Comparison of ENCODE assay signal across 18 mouse cellular contexts in the genomic region with DNA sequence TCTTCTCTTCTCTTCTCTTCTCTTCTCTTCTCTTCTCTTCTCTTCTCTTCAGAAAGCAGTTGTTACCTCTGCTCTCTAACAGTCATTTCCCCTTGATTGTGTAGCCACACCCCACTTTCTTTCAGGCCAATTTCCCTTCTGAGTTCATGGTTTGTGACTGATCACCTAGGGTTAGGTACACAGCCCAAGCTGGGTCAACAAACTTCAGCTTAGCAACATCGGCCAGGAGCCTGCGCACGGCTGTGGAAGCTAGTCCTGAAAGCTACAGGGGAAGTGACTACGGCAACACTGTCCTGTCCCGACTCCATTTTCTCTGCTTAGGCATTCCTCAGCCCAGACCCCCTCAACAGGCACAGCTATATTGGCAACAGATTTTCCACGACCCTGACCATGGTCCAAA. TPM values are rescaled to one million over a fixed set of nuclear protein-coding genes. Genes with fewer than 3 reads are reported as not detected.
DNase-seq lines count a peak whose midpoint lies in the region; ATAC-seq and TF ChIP-seq lines count a peak whose summit lies in the region.
"Had no signal": no experiment of that assay in that cellular context is flagged by ENCODE, and none has a peak within 500 bp of the region (broad histone marks: within the 10 kb centered on the region; RNA-seq: fewer than 3 reads in every experiment).

No protein-coding gene starts in this region.

- TF ChIP-seq CTCF in lung, postnatal 0 days (IDR thresholded peaks at IDR 0.05) = no peak
- no peak for TF ChIP-seq CTCF in stomach, postnatal 0 days (IDR thresholded peaks at IDR 0.05; ENCODE audit: low read depth)

- H3K9ac ChIP-seq in lung, postnatal 0 days (replicated peaks; ENCODE audit: low read depth) = no peak overlapping the region
- H3K9ac ChIP-seq in liver, embryonic 15.5 days = no peak overlapping the region
- no peak overlapping the region for H3K9ac ChIP-seq in stomach, postnatal 0 days (ENCODE audit: low read length)
- H3K9ac ChIP-seq in forebrain, embryonic 13.5 days = no peak overlapping the region
- H3K9ac ChIP-seq: embryonic facial prominence, embryonic 12.5 days; forebrain, postnatal 0 days had no signal

- H3K4me3 ChIP-seq in lung, postnatal 0 days (ENCODE audit: low read depth, low read length) = no peak overlapping the region
- no peak overlapping the region for H3K4me3 ChIP-seq in liver, embryonic 15.5 days (replicated peaks)
- no peak overlapping the region for H3K4me3 ChIP-seq in stomach, postnatal 0 days (ENCODE audit: low read depth, low read length)
- no peak overlapping the region for H3K4me3 ChIP-seq in forebrain, embryonic 13.5 days
- H3K4me3 ChIP-seq: embryonic facial prominence, embryonic 12.5 days; erythroblast, embryonic 14.5 days; heart, embryonic 10.5 days; midbrain, embryonic 10.5 days had no signal

- peak; percentile 47 for ATAC-seq in lung, postnatal 0 days
- peak; percentile 75 for ATAC-seq in liver, embryonic 15.5 days (ENCODE audit: insufficient read depth)
- peak; percentile 97 for ATAC-seq in stomach, postnatal 0 days (ENCODE audit: low FRiP score, low TSS enrichment)
- ATAC-seq in forebrain, embryonic 13.5 days = no peak
- ATAC-seq: forebrain, postnatal 0 days had no signal

- peaks cover 17% of the 10 kb centered on the region; the same call in 1 of the 2 replicates for H3K36me3 ChIP-seq in lung, postnatal 0 days (ENCODE audit: insufficient read depth, low read length)
- peaks cover 26% of the 10 kb centered on the region for H3K36me3 ChIP-seq in liver, embryonic 15.5 days (replicated peaks)
- peaks cover 4% of the 10 kb centered on the region for H3K36me3 ChIP-seq in stomach, postnatal 0 days (ENCODE audit: control insufficient read depth, insufficient read depth, low read length)
- H3K36me3 ChIP-seq in forebrain, embryonic 13.5 days (ENCODE audit: poor library complexity, severe bottlenecking) = peaks cover 42% of the 10 kb centered on the region

- H3K4me2 ChIP-seq in lung, postnatal 0 days (replicated peaks; ENCODE audit: low read depth, low read length) = no peak overlapping the region
- no peak overlapping the region for H3K4me2 ChIP-seq in liver, embryonic 15.5 days
- no peak overlapping the region for H3K4me2 ChIP-seq in stomach, postnatal 0 days (replicated peaks; ENCODE audit: low read depth)
- H3K4me2 ChIP-seq in forebrain, embryonic 13.5 days = no peak overlapping the region
- H3K4me2 ChIP-seq: embryonic facial prominence, embryonic 12.5 days had no signal

- no peaks in the 10 kb centered on the region for H3K4me1 ChIP-seq in lung, postnatal 0 days (ENCODE audit: insufficient read depth, low read depth, low read length)
- peaks cover 14% of the 10 kb centered on the region for H3K4me1 ChIP-seq in liver, embryonic 15.5 days (replicated peaks)
- no peaks in the 10 kb centered on the region; the same call in 1 of the 2 replicates for H3K4me1 ChIP-seq in stomach, postnatal 0 days (replicated peaks; ENCODE audit: control insufficient read depth, insufficient read depth)
- H3K4me1 ChIP-seq in forebrain, embryonic 13.5 days = no peaks in the 10 kb centered on the region

- DNase-seq in lung, postnatal 0 days (ENCODE audit: low spot score) = no peak
- no peak for DNase-seq in lung, postnatal 14 days
- DNase-seq in large intestine, adult 2 months (ENCODE audit: low read depth, low spot score) = peak; percentile 90
- peak; percentile 82 for DNase-seq in stomach, postnatal 0 days (ENCODE audit: low spot score)
- no peak for DNase-seq in heart, adult 18-20 months
- no peak for DNase-seq in testis, postnatal 10 days (ENCODE audit: low spot score)
- DNase-seq: cerebellum, adult 2 months; forebrain, postnatal 0 days; kidney, adult 9 months; retina, postnatal 1 day; right cerebral cortex, postnatal 4 days; thymus, adult 2 months had no signal

- WGBS in lung, postnatal 0 days = 49% methylated on average over 6 of the region's 6 CpGs
- WGBS in large intestine, adult 2 months = 31% methylated on average over 6 of the region's 6 CpGs
- 64% methylated on average over 6 of the region's 6 CpGs for WGBS in liver, embryonic 15.5 days (ENCODE audit: insufficient replicate concordance)
- 57% methylated on average over 6 of the region's 6 CpGs for WGBS in stomach, postnatal 0 days
- 94% methylated on average over 6 of the region's 6 CpGs for WGBS in forebrain, embryonic 13.5 days

- no peaks in the 10 kb centered on the region for H3K27me3 ChIP-seq in lung, postnatal 0 days (replicated peaks; ENCODE audit: insufficient read depth, low read length)
- H3K27me3 ChIP-seq in liver, embryonic 15.5 days = no peaks in the 10 kb centered on the region
- no peaks in the 10 kb centered on the region for H3K27me3 ChIP-seq in stomach, postnatal 0 days (ENCODE audit: control insufficient read depth, insufficient read depth, low read length)
- no peaks in the 10 kb centered on the region for H3K27me3 ChIP-seq in forebrain, embryonic 13.5 days
- H3K27me3 ChIP-seq: embryonic facial prominence, embryonic 12.5 days had no signal

- H3K27ac ChIP-seq in lung, postnatal 0 days (ENCODE audit: low read length) = no peak overlapping the region
- 0 out of 2 replicates have a peak overlapping the region, but pooled peaks have one; percentile 29 for H3K27ac ChIP-seq in liver, embryonic 15.5 days (replicated peaks)
- peak overlapping the region; percentile 50 for H3K27ac ChIP-seq in stomach, postnatal 0 days (replicated peaks)
- H3K27ac ChIP-seq in forebrain, embryonic 13.5 days = no peak overlapping the region
- H3K27ac ChIP-seq: embryonic facial prominence, embryonic 12.5 days; heart, embryonic 10.5 days; midbrain, embryonic 10.5 days had no signal

- no peak for TF ChIP-seq EP300 in lung, postnatal 0 days (IDR thresholded peaks at IDR 0.05)
- no peak for TF ChIP-seq EP300 in stomach, postnatal 0 days (optimal IDR thresholded peaks at IDR 0.05)

- H3K9me3 ChIP-seq in lung, postnatal 0 days (ENCODE audit: low read length) = no peaks in the 10 kb centered on the region
- H3K9me3 ChIP-seq in liver, embryonic 15.5 days (replicated peaks) = no peaks in the 10 kb centered on the region
- no peaks in the 10 kb centered on the region for H3K9me3 ChIP-seq in stomach, postnatal 0 days (ENCODE audit: control insufficient read depth, low read length)
- no peaks in the 10 kb centered on the region for H3K9me3 ChIP-seq in forebrain, embryonic 13.5 days (replicated peaks)
- H3K9me3 ChIP-seq: embryonic facial prominence, embryonic 12.5 days; heart, embryonic 10.5 days; midbrain, embryonic 10.5 days had no signal

RNA-seq across cellular contexts. Expression of gene Adprm, which starts 7.4 kb away (rescaled TPM):
- 29.3 and 36.4 TPM in 2 replicates for polyA plus RNA-seq in lung, postnatal 0 days (2015; fragmentation: Nextera tagmentation; extraction: Ambion mirVana)
- 21.1 and 32.6 TPM in 2 replicates for polyA plus RNA-seq in large intestine, adult 2 months (2012; rRNA removed)
- 9.9 and 10.3 TPM in 2 replicates for polyA plus RNA-seq in liver, embryonic 15.5 days (2015; fragmentation: Nextera tagmentation; extraction: Ambion mirVana)
- polyA plus RNA-seq in stomach, postnatal 0 days (2015; fragmentation: Nextera tagmentation; extraction: Ambion mirVana) = 17.3 and 17.4 TPM in 2 replicates
- 10 to 100 TPM; 12.0 to 12.4 TPM for total RNA-seq in heart, adult 18-20 months (2021)
- 34.8 and 37.2 TPM in 2 replicates for polyA plus RNA-seq in forebrain, embryonic 13.5 days (2015; fragmentation: Nextera tagmentation; extraction: Ambion mirVana)

RNA-seq across cellular contexts. Expression of gene Sco1, which starts 7.5 kb away (rescaled TPM):
- polyA plus RNA-seq in lung, postnatal 0 days (2015; fragmentation: Nextera tagmentation; extraction: Ambion mirVana) = 9.3 and 9.7 TPM in 2 replicates
- 13.1 and 13.4 TPM in 2 replicates for polyA plus RNA-seq in large intestine, adult 2 months (2012; rRNA removed)
- polyA plus RNA-seq in liver, embryonic 15.5 days (2015; fragmentation: Nextera tagmentation; extraction: Ambion mirVana) = 5.9 and 6.7 TPM in 2 replicates
- 14.5 and 15.2 TPM in 2 replicates for polyA plus RNA-seq in stomach, postnatal 0 days (2015; fragmentation: Nextera tagmentation; extraction: Ambion mirVana)
- 10 to 100 TPM; 21.5 to 22.6 TPM for total RNA-seq in heart, adult 18-20 months (2021)
- 14.2 and 14.4 TPM in 2 replicates for polyA plus RNA-seq in forebrain, embryonic 13.5 days (2015; fragmentation: Nextera tagmentation; extraction: Ambion mirVana)

RNA-seq across cellular contexts. Expression of gene Tmem220, which starts 20.0 kb away (rescaled TPM):
- polyA plus RNA-seq in lung, postnatal 0 days (2015; fragmentation: Nextera tagmentation; extraction: Ambion mirVana) = 3.5 and 5.4 TPM in 2 replicates
- 5.3 and 7.6 TPM in 2 replicates for polyA plus RNA-seq in large intestine, adult 2 months (2012; rRNA removed)
- polyA plus RNA-seq in liver, embryonic 15.5 days (2015; fragmentation: Nextera tagmentation; extraction: Ambion mirVana) = 2.5 TPM in 2 replicates
- polyA plus RNA-seq in stomach, postnatal 0 days (2015; fragmentation: Nextera tagmentation; extraction: Ambion mirVana) = 3.7 and 4.9 TPM in 2 replicates
- 1 to 10 TPM; 2.0 to 2.7 TPM for total RNA-seq in heart, adult 18-20 months (2021)
- 0.34 and 0.50 TPM in 2 replicates for polyA plus RNA-seq in forebrain, embryonic 13.5 days (2015; fragmentation: Nextera tagmentation; extraction: Ambion mirVana)
- total RNA-seq: forebrain, postnatal 0 days had no signal
- polyA plus RNA-seq: erythroblast, embryonic 14.5 days had no signal

RNA-seq across cellular contexts. Expression of gene Myh3, which starts 33.1 kb away (rescaled TPM):
- 0.07 and 0.12 TPM in 2 replicates for polyA plus RNA-seq in lung, postnatal 0 days (2015; fragmentation: Nextera tagmentation; extraction: Ambion mirVana)
- polyA plus RNA-seq in large intestine, adult 2 months (2012; rRNA removed) = 0.01 and 0.07 TPM in 2 replicates
- 5.0 and 7.3 TPM in 2 replicates for polyA plus RNA-seq in liver, embryonic 15.5 days (2015; fragmentation: Nextera tagmentation; extraction: Ambion mirVana)
- 0.91 and 1.5 TPM in 2 replicates for polyA plus RNA-seq in stomach, postnatal 0 days (2015; fragmentation: Nextera tagmentation; extraction: Ambion mirVana)
- total RNA-seq in heart, adult 18-20 months (2021) = under 1 TPM in 1 of 2 experiments, not detected in 1; 0.08 TPM
- polyA plus RNA-seq in forebrain, embryonic 13.5 days (2015; fragmentation: Nextera tagmentation; extraction: Ambion mirVana) = 0.06 and 0.17 TPM in 2 replicates
- polyA plus RNA-seq: erythroblast, embryonic 14.5 days had no signal

Comparison
In these comparisons a context has a peak if more than half of its experiments do, and no peak if none do; other contexts are left out.
1. DNase-seq: peak in large intestine, adult 2 months (single experiment) and stomach, postnatal 0 days (single experiment); none in lung, postnatal 0 days (single experiment), lung, postnatal 14 days (single experiment), heart, adult 18-20 months (0 of 2) and testis, postnatal 10 days (single experiment).
2. H3K27ac ChIP-seq: peak in liver, embryonic 15.5 days (single experiment) and stomach, postnatal 0 days (single experiment); none in lung, postnatal 0 days (single experiment) and forebrain, embryonic 13.5 days (single experiment).